Mouse (Mus musculus): ENCODE measurements around the gene Lsm4. TPM values are rescaled to one million over a fixed set of nuclear protein-coding genes. Genes with fewer than 3 reads are reported as not detected.
A peak's percentile ranks its signal among the peaks of the same experiment; 100 is the strongest.

Gene Lsm4
- polyA plus RNA-seq, 1 experiment = 60.2 TPM

DNA sequence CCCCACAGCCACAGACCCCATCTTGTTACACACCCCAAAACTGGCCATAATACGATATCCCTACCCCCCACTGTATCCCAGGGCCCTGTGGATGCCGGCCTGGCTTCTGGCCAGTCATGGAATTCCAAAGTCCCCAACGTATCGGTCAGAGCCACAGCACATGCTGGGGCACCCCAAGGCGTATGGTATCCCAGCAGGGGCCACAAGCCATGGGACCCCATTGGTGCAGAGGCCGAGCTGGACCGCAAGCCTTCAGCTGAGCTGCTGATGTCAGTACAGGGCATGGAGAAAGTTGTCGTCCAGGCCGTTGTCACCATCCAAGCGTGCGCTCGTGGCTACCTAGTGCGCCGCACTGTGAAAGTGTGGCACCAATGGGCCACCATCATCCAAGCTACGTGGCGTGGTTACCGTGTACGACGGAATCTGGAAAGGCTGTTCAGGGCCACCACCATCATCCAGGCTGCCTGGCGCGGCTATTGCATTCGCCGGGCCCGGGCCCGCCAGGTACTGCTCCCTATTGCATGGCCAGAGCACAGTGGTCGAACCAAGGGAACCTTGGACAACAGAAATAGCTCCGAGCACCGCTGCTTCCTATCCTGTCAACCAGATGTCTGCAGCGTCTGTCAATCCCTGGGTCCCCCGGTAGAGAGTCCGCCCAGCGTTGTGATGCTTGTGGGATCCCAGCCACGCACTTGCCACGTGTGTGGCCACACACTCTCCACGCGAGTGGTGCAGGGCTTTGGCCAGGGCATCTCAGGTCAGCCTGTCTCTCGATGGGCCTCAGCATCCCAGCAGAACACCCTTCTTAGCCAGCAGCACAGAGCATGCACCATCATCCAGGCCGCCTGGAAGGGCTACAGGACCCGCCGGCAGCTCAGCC is 43.7 kb downstream of the Lsm4 start:
- TF ChIP-seq POLR2A (IDR thresholded peaks at IDR 0.05; ENCODE audit: low read depth, low read length) = no peak
- TF ChIP-seq CTCF (IDR thresholded peaks at IDR 0.05; ENCODE audit: borderline replicate concordance, insufficient read depth, low read length) = no peak
- no peak overlapping the region for H3K27ac ChIP-seq (ENCODE audit: insufficient read depth, low read length)
- H3K4me3 ChIP-seq (ENCODE audit: insufficient read depth, low read length) = no peak overlapping the region
- H3K4me1 ChIP-seq (ENCODE audit: control insufficient read depth, insufficient read depth, low read length) = no peaks in the 10 kb centered on the region

GRCm38 (mm10) chr8:70718297-70718696 is 45.2 kb downstream of the Lsm4 start, which contains the start of gene Gm3336:
TSS of gene Gm3336 (plus strand) at chr8:70718543.
- peak; percentile 68 for TF ChIP-seq CTCF (IDR thresholded peaks at IDR 0.05; ENCODE audit: borderline replicate concordance, insufficient read depth, low read length)
- TF ChIP-seq POLR2A (IDR thresholded peaks at IDR 0.05; ENCODE audit: low read depth, low read length) = no peak
- Histone ChIP-seq H3K4me3 (ENCODE audit: insufficient read depth, low read length) (no peak within 1 kb of the TSS), H3K27ac (ENCODE audit: insufficient read depth, low read length) (no peak within 1 kb of the TSS), H3K4me1 (ENCODE audit: control insufficient read depth, insufficient read depth, low read length) (no peaks in the 10 kb centered on the region)

- Histone ChIP-seq H3K27ac (ENCODE audit: insufficient read depth, low read length) (no peak overlapping the region), H3K4me1 (ENCODE audit: control insufficient read depth, insufficient read depth, low read length) (no peaks in the 10 kb centered on the region), H3K4me3 (ENCODE audit: insufficient read depth, low read length) (no peak overlapping the region)
- TF ChIP-seq POLR2A (IDR thresholded peaks at IDR 0.05; ENCODE audit: low read depth, low read length) (no peak), CTCF (IDR thresholded peaks at IDR 0.05; ENCODE audit: borderline replicate concordance, insufficient read depth, low read length) (no peak)
Measured at GRCm38 (mm10) chr8:70719796-70720270, 46.8 kb downstream of the Lsm4 start.

GRCm38 (mm10) chr8:70720739-70721138 is 47.7 kb downstream of the Lsm4 start:
- Histone ChIP-seq H3K27ac (ENCODE audit: insufficient read depth, low read length) (no peak overlapping the region), H3K4me1 (ENCODE audit: control insufficient read depth, insufficient read depth, low read length) (no peaks in the 10 kb centered on the region), H3K4me3 (ENCODE audit: insufficient read depth, low read length) (no peak overlapping the region)
- TF ChIP-seq CTCF (IDR thresholded peaks at IDR 0.05; ENCODE audit: borderline replicate concordance, insufficient read depth, low read length) = peak; percentile 93
- TF ChIP-seq POLR2A (IDR thresholded peaks at IDR 0.05; ENCODE audit: low read depth, low read length) = no peak

- TF ChIP-seq POLR2A (IDR thresholded peaks at IDR 0.05; ENCODE audit: low read depth, low read length) (no peak), CTCF (IDR thresholded peaks at IDR 0.05; ENCODE audit: borderline replicate concordance, insufficient read depth, low read length) (no peak)
- no peak overlapping the region for H3K4me3 ChIP-seq (ENCODE audit: insufficient read depth, low read length)
- H3K4me1 ChIP-seq (ENCODE audit: control insufficient read depth, insufficient read depth, low read length) = no peaks in the 10 kb centered on the region
- H3K27ac ChIP-seq (ENCODE audit: insufficient read depth, low read length) = no peak overlapping the region
Measured at GRCm38 (mm10) chr8:70721601-70722000, 48.6 kb downstream of the Lsm4 start.

DNA sequence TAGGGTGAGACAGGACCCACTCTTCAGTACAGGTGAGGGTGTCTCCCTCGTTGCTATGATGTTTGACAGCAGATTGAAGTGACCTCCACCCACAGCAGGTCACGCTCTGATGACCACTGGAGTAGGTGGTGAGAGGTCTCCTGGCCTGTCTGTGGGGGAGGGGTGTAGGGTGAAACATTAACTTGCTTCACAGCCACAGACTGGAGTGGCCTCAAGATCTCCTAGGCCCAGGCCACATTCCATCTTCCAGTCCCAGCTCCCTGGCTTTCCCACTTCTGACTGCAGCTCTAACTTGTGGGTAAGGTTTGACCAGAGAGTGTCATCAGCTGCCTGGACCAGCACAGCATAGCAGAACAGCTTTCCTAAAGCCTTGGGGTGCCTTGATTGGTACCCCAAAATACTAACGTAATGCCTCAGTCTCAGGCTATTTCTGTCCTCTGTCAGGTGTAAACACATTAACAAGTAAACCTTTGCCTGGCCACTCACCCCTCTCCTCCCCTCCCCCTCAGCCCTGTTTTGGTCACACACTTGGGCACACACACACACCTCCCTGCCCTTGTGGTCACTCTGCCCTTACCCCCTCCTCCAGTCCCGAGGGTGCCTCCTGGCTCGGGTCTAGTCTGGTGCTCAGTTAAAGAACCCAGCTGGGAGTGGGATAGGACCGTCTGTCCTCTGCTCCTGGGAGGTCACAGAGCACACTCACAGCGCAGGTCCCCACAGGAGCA is 50.6 kb downstream of the Lsm4 start, which contains the start of gene Pde4c:
Gene Pde4c (plus strand): TSS at position 235 of the 725 bp plus-strand sequence.
- no peaks in the 10 kb centered on the region for H3K4me1 ChIP-seq (ENCODE audit: control insufficient read depth, insufficient read depth, low read length)
- no peak for TF ChIP-seq POLR2A (IDR thresholded peaks at IDR 0.05; ENCODE audit: low read depth, low read length)
- TF ChIP-seq CTCF (IDR thresholded peaks at IDR 0.05; ENCODE audit: borderline replicate concordance, insufficient read depth, low read length) = no peak
- H3K4me3 ChIP-seq (ENCODE audit: insufficient read depth, low read length) = no peak within 1 kb of the TSS

DNA sequence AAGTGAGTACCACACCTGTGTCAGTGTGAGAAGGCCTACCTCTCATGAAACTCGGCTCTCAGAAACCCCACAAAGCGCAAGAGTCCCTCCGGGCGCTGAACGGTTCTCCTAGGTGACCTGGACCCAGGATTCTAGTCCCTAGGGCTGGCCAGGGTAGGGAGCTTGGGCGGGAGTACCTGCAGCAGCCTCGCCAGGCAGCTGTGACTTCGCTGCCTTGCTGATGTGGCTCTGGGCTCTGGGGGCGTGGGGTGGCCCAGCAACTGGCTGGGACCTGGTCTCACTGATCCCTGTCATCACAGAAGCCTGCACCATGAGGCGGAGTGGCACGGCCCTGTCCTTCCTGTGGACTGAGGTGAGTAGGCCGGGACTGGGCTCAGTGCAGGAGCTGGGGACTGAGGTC is 51.2 kb downstream of the Lsm4 start:
- no peaks in the 10 kb centered on the region for H3K4me1 ChIP-seq (ENCODE audit: control insufficient read depth, insufficient read depth, low read length)
- H3K27ac ChIP-seq (ENCODE audit: insufficient read depth, low read length) = no peak overlapping the region
- TF ChIP-seq POLR2A (IDR thresholded peaks at IDR 0.05; ENCODE audit: low read depth, low read length) (no peak), CTCF (IDR thresholded peaks at IDR 0.05; ENCODE audit: borderline replicate concordance, insufficient read depth, low read length) (no peak)
- H3K4me3 ChIP-seq (ENCODE audit: insufficient read depth, low read length) = no peak overlapping the region

More for the DNA sequence above, 50.6 kb downstream of the Lsm4 start, which contains the start of gene Pde4c:
- H3K27ac ChIP-seq (ENCODE audit: insufficient read depth, low read length) = no peak within 1 kb of the TSS

- Histone ChIP-seq H3K4me3 (ENCODE audit: insufficient read depth, low read length) (no peak overlapping the region), H3K4me1 (ENCODE audit: control insufficient read depth, insufficient read depth, low read length) (no peaks in the 10 kb centered on the region), H3K27ac (ENCODE audit: insufficient read depth, low read length) (no peak overlapping the region)
- TF ChIP-seq POLR2A (IDR thresholded peaks at IDR 0.05; ENCODE audit: low read depth, low read length) = no peak
- TF ChIP-seq CTCF (IDR thresholded peaks at IDR 0.05; ENCODE audit: borderline replicate concordance, insufficient read depth, low read length) = no peak
Measured at GRCm38 (mm10) chr8:70725792-70726447, 52.9 kb downstream of the Lsm4 start.

DNA sequence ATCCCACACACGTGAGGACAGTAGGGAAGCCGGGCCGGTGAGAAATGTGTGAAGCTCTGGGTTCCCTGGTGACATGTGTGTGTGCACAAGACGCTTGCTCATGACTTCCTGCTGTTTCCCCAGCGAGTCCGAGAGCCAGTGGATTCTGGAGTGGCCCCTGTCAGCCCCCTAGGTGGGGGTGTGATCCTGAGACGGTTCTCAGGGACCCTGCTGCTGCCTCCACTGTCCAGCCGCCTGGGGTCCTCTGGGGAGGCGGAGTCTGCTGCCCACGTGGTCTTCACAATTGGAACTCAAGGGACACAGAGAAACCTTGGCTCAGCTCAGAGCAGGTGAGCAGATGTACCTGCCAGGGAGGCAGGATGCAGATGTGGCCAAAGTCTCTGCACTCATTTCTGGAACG is 53.7 kb downstream of the Lsm4 start:
- no peak overlapping the region for H3K4me3 ChIP-seq (ENCODE audit: insufficient read depth, low read length)
- TF ChIP-seq POLR2A (IDR thresholded peaks at IDR 0.05; ENCODE audit: low read depth, low read length) (no peak), CTCF (IDR thresholded peaks at IDR 0.05; ENCODE audit: borderline replicate concordance, insufficient read depth, low read length) (no peak)
- H3K4me1 ChIP-seq (ENCODE audit: control insufficient read depth, insufficient read depth, low read length) = no peaks in the 10 kb centered on the region
- H3K27ac ChIP-seq (ENCODE audit: insufficient read depth, low read length) = no peak overlapping the region

Other genes with a start within 250 kb of the Lsm4 start
- 13.7 and 15.6 TPM in 2 replicates for gene Crtc1, start 233.7 kb upstream of the Lsm4 start, polyA plus RNA-seq (2011; ENCODE audit: insufficient read length, low read depth, missing spikeins)
- 21.4 and 31.7 TPM in 2 replicates for gene Klhl26, start 196.3 kb upstream of the Lsm4 start, polyA plus RNA-seq (2011; ENCODE audit: insufficient read length, low read depth, missing spikeins)
- gene Tmem59l, start 185.9 kb upstream of the Lsm4 start, polyA plus RNA-seq (2011; ENCODE audit: insufficient read length, low read depth, missing spikeins) = 0.58 and 1.5 TPM in 2 replicates
- 215 and 351 TPM in 2 replicates for gene Crlf1, start 180.1 kb upstream of the Lsm4 start, polyA plus RNA-seq (2011; ENCODE audit: insufficient read length, low read depth, missing spikeins)
- 29.9 and 46.6 TPM in 2 replicates for gene Rex1bd, start 166.5 kb upstream of the Lsm4 start, polyA plus RNA-seq (2011; ENCODE audit: insufficient read length, low read depth, missing spikeins)
- gene Uba52, start 162.4 kb upstream of the Lsm4 start, polyA plus RNA-seq (2011; ENCODE audit: insufficient read length, low read depth, missing spikeins) = 547 and 589 TPM in 2 replicates
- 105 and 110 TPM in 2 replicates for gene Fkbp8, start 145.5 kb upstream of the Lsm4 start, polyA plus RNA-seq (2011; ENCODE audit: insufficient read length, low read depth, missing spikeins)
- 35.5 and 37.0 TPM in 2 replicates for gene Kxd1, start 145.3 kb upstream of the Lsm4 start, polyA plus RNA-seq (2011; ENCODE audit: insufficient read length, low read depth, missing spikeins)
- gene Ell, start 133.8 kb upstream of the Lsm4 start, polyA plus RNA-seq (2011; ENCODE audit: insufficient read length, low read depth, missing spikeins) = 16.1 and 20.4 TPM in 2 replicates
- 17.9 and 18.6 TPM in 2 replicates for gene Isyna1, start 78.9 kb upstream of the Lsm4 start, polyA plus RNA-seq (2011; ENCODE audit: insufficient read length, low read depth, missing spikeins)
- 44.7 and 50.7 TPM in 2 replicates for gene Ssbp4, start 64.4 kb upstream of the Lsm4 start, polyA plus RNA-seq (2011; ENCODE audit: insufficient read length, low read depth, missing spikeins)
- 0.46 TPM in 1 of 2 replicates, not detected in the other for gene Lrrc25, start 57.1 kb upstream of the Lsm4 start, polyA plus RNA-seq (2011; ENCODE audit: insufficient read length, low read depth, missing spikeins)
- gene Gdf15, start 40.8 kb upstream of the Lsm4 start, polyA plus RNA-seq (2011; ENCODE audit: insufficient read length, low read depth, missing spikeins) = 3.1 and 4.2 TPM in 2 replicates
- 53.7 and 54.3 TPM in 2 replicates for gene Pgpep1, start 12.9 kb upstream of the Lsm4 start, polyA plus RNA-seq (2011; ENCODE audit: insufficient read length, low read depth, missing spikeins)
- gene Jund, start 25.7 kb downstream of the Lsm4 start, polyA plus RNA-seq (2011; ENCODE audit: insufficient read length, low read depth, missing spikeins) = 82.2 and 90.6 TPM in 2 replicates
- gene Iqcn, start 30.2 kb downstream of the Lsm4 start, polyA plus RNA-seq (2011; ENCODE audit: insufficient read length, low read depth, missing spikeins) = not detected in 2 replicates
- not detected in 2 replicates for gene Gm3336, start 45.3 kb downstream of the Lsm4 start, polyA plus RNA-seq (2011; ENCODE audit: insufficient read length, low read depth, missing spikeins)
- gene Pde4c, start 50.5 kb downstream of the Lsm4 start, polyA plus RNA-seq (2011; ENCODE audit: insufficient read length, low read depth, missing spikeins) = not detected in 2 replicates
- 8.6 and 10.2 TPM in 2 replicates for gene Rab3a, start 81.4 kb downstream of the Lsm4 start, polyA plus RNA-seq (2011; ENCODE audit: insufficient read length, low read depth, missing spikeins)
- 29.1 and 32.6 TPM in 2 replicates for gene Mpv17l2, start 87.7 kb downstream of the Lsm4 start, polyA plus RNA-seq (2011; ENCODE audit: insufficient read length, low read depth, missing spikeins)
- gene Pik3r2, start 103.5 kb downstream of the Lsm4 start, polyA plus RNA-seq (2011; ENCODE audit: insufficient read length, low read depth, missing spikeins) = 42.8 and 43.5 TPM in 2 replicates
- 12.6 and 13.1 TPM in 2 replicates for gene Mast3, start 131.8 kb downstream of the Lsm4 start, polyA plus RNA-seq (2011; ENCODE audit: insufficient read length, low read depth, missing spikeins)
- gene Il12rb1, start 135.2 kb downstream of the Lsm4 start, polyA plus RNA-seq (2011; ENCODE audit: insufficient read length, low read depth, missing spikeins) = 1.1 TPM in 1 of 2 replicates, not detected in the other
- gene Arrdc2, start 166.5 kb downstream of the Lsm4 start, polyA plus RNA-seq (2011; ENCODE audit: insufficient read length, low read depth, missing spikeins) = 4.4 and 4.5 TPM in 2 replicates
- 1.7 and 2.7 TPM in 2 replicates for gene Kcnn1, start 190.0 kb downstream of the Lsm4 start, polyA plus RNA-seq (2011; ENCODE audit: insufficient read length, low read depth, missing spikeins)
- gene Ccdc124, start 200.7 kb downstream of the Lsm4 start, polyA plus RNA-seq (2011; ENCODE audit: insufficient read length, low read depth, missing spikeins) = 31.1 and 32.3 TPM in 2 replicates
- 0.28 and 0.30 TPM in 2 replicates for gene Slc5a5, start 219.5 kb downstream of the Lsm4 start, polyA plus RNA-seq (2011; ENCODE audit: insufficient read length, low read depth, missing spikeins)
- gene Rpl18a, start 224.2 kb downstream of the Lsm4 start, polyA plus RNA-seq (2011; ENCODE audit: insufficient read length, low read depth, missing spikeins) = 1,792 and 1,906 TPM in 2 replicates
- gene Map1s, start 232.7 kb downstream of the Lsm4 start, polyA plus RNA-seq (2011; ENCODE audit: insufficient read length, low read depth, missing spikeins) = 24.2 and 27.8 TPM in 2 replicates

Measured in embryonic fibroblast, embryonic 13.5 days (primary cell).